Mouse (Mus musculus): ENCODE measurements around the gene Pxdn. TPM values are rescaled to one million over a fixed set of nuclear protein-coding genes. Genes with fewer than 3 reads are reported as not detected.

Gene Pxdn
- total RNA-seq (2015), result not detected in 2 replicates
- total RNA-seq (2017), result not detected in 2 replicates

- no peak for ATAC-seq (replicated peaks; ENCODE audit: poor library complexity)
Measured at GRCm38 (mm10) chr12:29937308-29937707, at the start of gene Pxdn. TSS of gene Pxdn (plus strand) at chr12:29937608.

- ATAC-seq (replicated peaks; ENCODE audit: poor library complexity), result no peak
Measured at GRCm38 (mm10) chr12:29894669-29895068, 42.7 kb upstream of the Pxdn start.

- ATAC-seq (replicated peaks; ENCODE audit: poor library complexity), result no peak
Measured at GRCm38 (mm10) chr12:29897533-29898085, 39.8 kb upstream of the Pxdn start.

- no peak for ATAC-seq (replicated peaks; ENCODE audit: poor library complexity)
Measured at GRCm38 (mm10) chr12:29904101-29904874, 33.1 kb upstream of the Pxdn start.

- ATAC-seq (replicated peaks; ENCODE audit: poor library complexity), result no peak
Measured at GRCm38 (mm10) chr12:29907056-29907455, 30.4 kb upstream of the Pxdn start.

GRCm38 (mm10) chr12:29916139-29916538 lies 21.3 kb upstream of the Pxdn start:
- ATAC-seq (replicated peaks; ENCODE audit: poor library complexity), result no peak

GRCm38 (mm10) chr12:29916807-29917206 lies 20.6 kb upstream of the Pxdn start:
- no peak for ATAC-seq (replicated peaks; ENCODE audit: poor library complexity)

- no peak for ATAC-seq (replicated peaks; ENCODE audit: poor library complexity)
Measured at GRCm38 (mm10) chr12:29920298-29920697, 17.1 kb upstream of the Pxdn start.

GRCm38 (mm10) chr12:29921481-29921880 lies 15.9 kb upstream of the Pxdn start:
- no peak for ATAC-seq (replicated peaks; ENCODE audit: poor library complexity)

GRCm38 (mm10) chr12:29926896-29927295 lies 10.5 kb upstream of the Pxdn start:
- ATAC-seq (replicated peaks; ENCODE audit: poor library complexity), result no peak

GRCm38 (mm10) chr12:29930591-29930990 lies 6.8 kb upstream of the Pxdn start:
- no peak for ATAC-seq (replicated peaks; ENCODE audit: poor library complexity)

GRCm38 (mm10) chr12:29932951-29933350 lies 4.5 kb upstream of the Pxdn start:
- ATAC-seq (replicated peaks; ENCODE audit: poor library complexity), result no peak

GRCm38 (mm10) chr12:29933501-29933900 lies 3.9 kb upstream of the Pxdn start:
- no peak for ATAC-seq (replicated peaks; ENCODE audit: poor library complexity)

GRCm38 (mm10) chr12:29934120-29934581 lies 3.3 kb upstream of the Pxdn start:
- ATAC-seq (replicated peaks; ENCODE audit: poor library complexity), result no peak

GRCm38 (mm10) chr12:29937851-29938375 lies 505 bp downstream of the Pxdn start:
- ATAC-seq (replicated peaks; ENCODE audit: poor library complexity), result no peak

GRCm38 (mm10) chr12:29938376-29939041 lies 1.1 kb downstream of the Pxdn start:
- no peak for ATAC-seq (replicated peaks; ENCODE audit: poor library complexity)

- ATAC-seq (replicated peaks; ENCODE audit: poor library complexity), result no peak
Measured at GRCm38 (mm10) chr12:29939261-29939671, 1.9 kb downstream of the Pxdn start.

GRCm38 (mm10) chr12:29942435-29942834 lies 5.0 kb downstream of the Pxdn start:
- ATAC-seq (replicated peaks; ENCODE audit: poor library complexity), result no peak

GRCm38 (mm10) chr12:29944650-29945049 lies 7.2 kb downstream of the Pxdn start:
- ATAC-seq (replicated peaks; ENCODE audit: poor library complexity), result no peak

- ATAC-seq (replicated peaks; ENCODE audit: poor library complexity), result no peak
Measured at GRCm38 (mm10) chr12:29945182-29945743, 7.9 kb downstream of the Pxdn start.

- no peak for ATAC-seq (replicated peaks; ENCODE audit: poor library complexity)
Measured at GRCm38 (mm10) chr12:29951043-29951442, 13.6 kb downstream of the Pxdn start.
